Mouse (Mus musculus) hindbrain, embryonic 12.5 days (tissue): Measurements from ENCODE around the gene 9030025P20Rik. TPM values are rescaled to one million over a fixed set of nuclear protein-coding genes. Genes with fewer than 3 reads are reported as not detected.
"Not testable (repeated sequence)": the region's sequence is repeated elsewhere in the genome, so short reads cannot be mapped to it uniquely, and the experiment has no call there.

ENCODE experiments used
- ATAC-seq: fragments of 200-750 bp; cut with Nextera tagmentation; 2 replicates; pipeline ENCODE4 v1.8.0; 2017; ENCODE audit warnings: moderate TSS enrichment; ENCODE audit not compliant: low FRiP score
- H3K27ac ChIP-seq: fragments of 300-500 bp; sonication (generic); 2 replicates; pipeline ENCODE4 v1.5.1; 2016; ENCODE audit warnings: mild to moderate bottlenecking
- H3K27me3 ChIP-seq: fragments of 300-500 bp; sonication (generic); 2 replicates; pipeline ENCODE4 v1.6.1; 2016; ENCODE audit warnings: mild to moderate bottlenecking
- H3K36me3 ChIP-seq: fragments of 300-500 bp; sonication (generic); 2 replicates; pipeline ENCODE4 v1.6.1; 2016; ENCODE audit warnings: mild to moderate bottlenecking
- H3K4me1 ChIP-seq: fragments of 300-500 bp; sonication (generic); 2 replicates; pipeline ENCODE4 v1.6.1; 2016
- H3K4me2 ChIP-seq: fragments of 300-500 bp; sonication (generic); replicated peaks from 2 replicates; pipeline ENCODE4 v1.6.1; 2016; ENCODE audit warnings: mild to moderate bottlenecking
- H3K4me3 ChIP-seq: fragments of 300-500 bp; sonication (generic); 2 replicates; pipeline ENCODE4 v1.5.1; 2016; ENCODE audit warnings: mild to moderate bottlenecking
- H3K9ac ChIP-seq: fragments of 300-500 bp; sonication (generic); 2 replicates; pipeline ENCODE4 v1.6.1; 2016; ENCODE audit warnings: mild to moderate bottlenecking, moderate library complexity
- H3K9me3 ChIP-seq: fragments of 300-500 bp; sonication (generic); replicated peaks from 2 replicates; pipeline ENCODE4 v1.6.1; 2016; ENCODE audit warnings: mild to moderate bottlenecking
- WGBS: fragments of 180-500 bp; shearing (Covaris S2); methylation state at CpG from one replicate; pipeline ENCODE4 v1.1.7; 2016; 5-methylcytosine and 5-hydroxymethylcytosine counted together
- polyA plus RNA-seq: library from polyadenylated mRNA; unstranded; fragments of >200 nt; fragmentation: Nextera tagmentation; extraction: Ambion mirVana; gene quantifications from 2 replicates; pipeline ENCODE4 v1.2.1, GENCODE M21; 2016

Gene 9030025P20Rik
- 10.3 and 12.2 TPM in 2 replicates for polyA plus RNA-seq

DNA sequence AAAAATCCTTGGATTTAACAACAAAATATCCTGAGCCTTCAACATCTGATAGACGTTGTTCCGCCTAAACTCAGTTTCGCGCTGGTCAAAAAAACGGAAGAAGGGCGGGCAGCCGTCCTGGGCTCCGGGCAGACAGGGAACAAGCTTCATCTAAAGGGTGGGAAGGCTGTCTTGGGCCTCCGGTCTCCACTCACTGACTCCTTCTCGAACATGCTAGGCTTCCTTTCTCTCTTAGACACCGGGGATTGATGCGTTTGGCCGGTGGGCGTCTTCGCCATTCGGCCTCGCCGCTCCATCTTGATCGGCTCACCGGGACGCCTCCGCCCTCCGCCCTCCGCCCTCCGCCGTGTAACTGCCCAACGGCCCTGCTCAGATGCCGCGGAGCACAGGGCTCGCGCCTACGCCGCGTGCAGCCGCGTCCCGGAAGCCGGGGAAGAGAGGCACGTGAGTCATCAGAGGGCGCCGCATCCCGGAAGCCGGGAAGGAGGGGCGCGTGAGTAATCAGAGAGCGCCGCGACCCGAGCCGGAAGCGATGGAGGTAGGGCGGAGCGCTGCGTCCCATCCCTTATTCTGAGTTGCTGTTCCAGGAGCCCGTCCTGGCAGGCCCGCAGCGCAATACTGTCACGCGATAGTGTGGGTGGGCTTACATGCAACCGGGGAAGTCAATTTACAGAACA is at the start of gene 9030025P20Rik, which contains the start of gene Gm3417:
9030025P20Rik (plus strand) TSS at position 107 of the 677 bp plus-strand sequence.
Gm3417 (minus strand) TSS at position 429 of the 677 bp plus-strand sequence.
- H3K36me3 ChIP-seq, H3K9me3 ChIP-seq, H3K27me3 ChIP-seq, H3K4me1 ChIP-seq, H3K9ac ChIP-seq, H3K27ac ChIP-seq, H3K4me3 ChIP-seq: not testable (repeated sequence)
- peak within 1 kb of the TSS; percentile 33; the same call in 1 of the 2 replicates for H3K4me2 ChIP-seq
- ATAC-seq = peak; percentile 98
- WGBS = no CpG with 5 or more reads among the region's 60 CpGs

DNA sequence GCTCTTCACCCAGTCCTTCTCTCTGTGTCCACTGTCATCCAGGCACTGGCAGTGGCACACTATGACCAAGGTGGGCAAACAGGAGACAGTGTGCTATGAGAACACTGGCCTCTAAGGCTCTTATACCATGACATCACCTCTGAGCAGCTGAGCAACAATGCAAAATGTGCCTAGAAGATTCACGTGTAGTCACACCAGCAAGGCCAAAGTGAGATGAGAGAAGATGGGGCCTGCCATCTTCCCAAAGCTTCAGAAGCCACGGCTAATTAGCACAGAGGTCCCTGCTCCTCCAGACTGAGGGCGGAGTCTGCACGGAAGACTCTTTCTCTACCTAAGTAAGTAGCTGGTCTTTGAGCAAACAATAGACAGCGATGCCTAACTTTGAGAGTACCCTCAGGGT is 49.6 kb upstream of the 9030025P20Rik start:
- Histone ChIP-seq H3K27ac (no peak overlapping the region), H3K27me3 (no peaks in the 10 kb centered on the region), H3K4me1 (no peaks in the 10 kb centered on the region), H3K4me2 (no peak overlapping the region), H3K9me3 (no peaks in the 10 kb centered on the region), H3K9ac (no peak overlapping the region), H3K4me3 (no peak overlapping the region), H3K36me3 (no peaks in the 10 kb centered on the region)
- 76% methylated on average over 5 of the region's 5 CpGs for WGBS
- ATAC-seq = no peak

DNA sequence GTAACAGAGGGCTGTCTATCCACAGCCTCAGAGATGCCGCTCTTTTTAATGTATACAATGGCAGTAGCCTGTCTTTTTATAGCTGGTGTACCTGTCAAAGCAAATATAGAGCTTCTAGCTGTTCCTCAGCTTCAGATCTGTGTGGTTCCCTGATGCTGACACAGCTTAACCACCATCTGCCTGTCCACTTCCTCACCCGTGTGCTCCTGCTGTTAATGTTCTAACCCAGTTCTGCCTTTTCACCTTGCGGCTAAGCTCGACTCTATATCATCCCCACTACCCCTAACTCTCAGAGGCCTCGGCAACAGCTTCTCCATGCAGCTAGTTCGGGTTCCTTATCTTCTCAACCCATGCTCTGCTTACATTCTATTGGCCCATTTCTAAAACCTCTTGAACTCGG is 47.6 kb upstream of the 9030025P20Rik start:
- no peak for ATAC-seq
- Histone ChIP-seq H3K4me2 (no peak overlapping the region), H3K9me3 (no peaks in the 10 kb centered on the region), H3K27me3 (no peaks in the 10 kb centered on the region), H3K9ac (no peak overlapping the region), H3K36me3 (no peaks in the 10 kb centered on the region), H3K4me1 (no peaks in the 10 kb centered on the region), H3K27ac (no peak overlapping the region), H3K4me3 (no peak overlapping the region)
- WGBS = 92% methylated on average over 7 of the region's 7 CpGs

DNA sequence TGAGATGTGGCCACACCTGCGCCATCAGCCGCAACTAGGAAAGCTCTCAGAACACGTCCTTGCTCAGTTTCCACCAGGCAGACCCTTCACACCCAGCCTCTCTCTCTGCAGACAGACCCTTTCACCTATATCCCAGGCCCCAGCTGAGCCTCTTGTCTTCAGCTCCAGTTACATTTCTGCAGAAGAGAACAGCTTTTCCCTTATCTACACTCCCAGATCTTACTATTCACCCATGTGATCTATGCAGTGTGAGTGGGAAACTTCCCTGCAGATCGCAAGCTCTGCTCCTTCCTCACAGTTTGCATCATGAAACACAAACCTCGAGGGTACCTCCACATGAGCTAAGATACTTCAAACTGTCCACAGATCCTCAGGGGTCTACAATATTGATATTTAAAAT is 46.8 kb upstream of the 9030025P20Rik start:
- Histone ChIP-seq H3K4me1 (no peaks in the 10 kb centered on the region), H3K4me2 (no peak overlapping the region), H3K9me3 (no peaks in the 10 kb centered on the region), H3K36me3 (no peaks in the 10 kb centered on the region), H3K4me3 (no peak overlapping the region), H3K9ac (no peak overlapping the region), H3K27me3 (no peaks in the 10 kb centered on the region), H3K27ac (no peak overlapping the region)
- 87% methylated on average over 5 of the region's 5 CpGs for WGBS
- ATAC-seq = no peak

DNA sequence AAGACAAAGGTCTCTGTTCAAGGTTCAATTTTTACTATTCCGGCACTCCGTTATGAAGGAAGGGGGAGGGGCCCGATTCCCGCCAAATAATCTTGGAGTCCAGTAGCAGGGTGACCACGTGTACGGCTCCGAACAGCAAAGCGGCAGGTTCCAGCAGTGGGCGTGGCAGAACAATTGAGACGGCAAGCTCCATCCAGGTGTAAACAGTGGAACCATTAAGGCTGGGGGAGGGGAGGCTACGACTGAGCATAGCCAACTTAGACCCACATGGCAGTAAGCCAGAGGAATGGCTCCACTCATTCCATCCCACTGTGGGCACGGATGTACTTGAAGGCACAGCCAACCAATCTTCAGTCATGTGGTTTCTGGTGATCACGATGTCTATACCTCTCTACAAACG is 43.0 kb upstream of the 9030025P20Rik start:
- not testable (repeated sequence) for H3K4me3 ChIP-seq, H3K27me3 ChIP-seq, ATAC-seq, H3K36me3 ChIP-seq, H3K27ac ChIP-seq, H3K4me2 ChIP-seq, H3K4me1 ChIP-seq, H3K9ac ChIP-seq, H3K9me3 ChIP-seq
- WGBS = 86% methylated on average over 14 of the region's 14 CpGs

DNA sequence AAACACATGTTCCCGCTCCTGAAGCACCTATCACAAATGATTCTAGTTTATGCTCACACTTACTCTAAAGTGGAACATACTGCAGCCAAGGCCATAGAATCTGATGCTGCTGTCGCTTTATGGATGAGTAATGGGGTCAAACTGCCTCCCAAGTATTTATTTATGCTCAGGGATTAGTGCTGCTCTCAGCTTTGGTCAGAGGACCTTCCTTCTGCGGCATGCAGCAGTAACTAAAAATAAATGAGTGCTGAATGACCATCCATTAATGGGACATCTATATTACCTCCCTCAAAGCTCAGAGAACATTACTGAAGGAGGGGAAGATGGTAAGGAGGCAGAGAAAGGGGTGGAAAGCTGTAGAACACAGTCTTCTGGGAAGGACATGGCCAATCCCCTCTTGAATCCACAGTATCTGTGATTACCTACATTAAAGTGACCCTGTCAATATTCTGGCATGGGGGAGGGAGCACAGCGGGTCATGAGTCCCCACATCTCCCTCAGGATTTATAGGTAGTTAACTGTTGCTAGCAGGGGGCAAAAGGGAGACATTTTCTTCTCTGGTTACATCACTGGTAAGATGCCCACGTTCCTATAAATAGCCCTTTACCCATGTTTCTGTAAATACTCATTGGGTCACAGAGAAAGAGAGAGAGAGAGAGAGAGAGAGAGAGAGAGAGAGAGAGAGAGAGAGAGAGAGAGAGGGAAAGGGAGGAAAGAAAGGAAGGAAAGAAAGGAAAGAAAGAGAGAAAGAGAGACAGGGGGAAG is 42.2 kb upstream of the 9030025P20Rik start:
- no peaks in the 10 kb centered on the region for H3K36me3 ChIP-seq
- H3K9me3 ChIP-seq = no peaks in the 10 kb centered on the region
- H3K27me3 ChIP-seq = no peaks in the 10 kb centered on the region
- H3K4me1 ChIP-seq = no peaks in the 10 kb centered on the region
- H3K4me3 ChIP-seq = no peak overlapping the region
- H3K27ac ChIP-seq = no peak overlapping the region
- WGBS = 73% methylated on average over 5 of the region's 5 CpGs
- H3K4me2 ChIP-seq = no peak overlapping the region
- no peak overlapping the region for H3K9ac ChIP-seq
- ATAC-seq = no peak

DNA sequence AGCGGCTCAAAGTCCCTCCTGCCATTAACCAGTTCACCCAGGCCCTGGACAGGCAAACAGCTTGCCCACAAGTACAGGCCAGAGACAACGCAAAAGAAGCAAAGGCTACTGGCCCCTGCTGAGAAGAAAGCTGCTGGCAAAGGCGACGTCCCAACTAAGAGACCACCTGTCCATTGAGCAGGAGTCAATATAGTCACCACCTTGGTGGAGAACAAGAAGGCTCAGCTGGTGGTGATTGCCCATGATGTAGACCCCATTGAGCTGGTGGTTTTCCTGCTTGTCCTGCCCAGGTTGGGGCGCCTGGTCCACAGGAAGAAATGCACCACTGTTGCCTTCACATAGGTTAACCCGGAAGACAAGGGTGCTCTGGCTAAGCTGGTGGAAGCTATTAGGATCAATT is 36.1 kb upstream of the 9030025P20Rik start:
- peak overlapping the region; percentile 82; the same call in 1 of the 2 replicates for H3K9ac ChIP-seq
- WGBS = 64% methylated on average over 6 of the region's 6 CpGs
- H3K9me3 ChIP-seq, H3K27ac ChIP-seq, H3K27me3 ChIP-seq, ATAC-seq: not testable (repeated sequence)
- peak overlapping the region; percentile 78 for H3K4me3 ChIP-seq
- H3K4me2 ChIP-seq = peak overlapping the region; percentile 84
- peaks cover 17% of the 10 kb centered on the region for H3K4me1 ChIP-seq
- peaks cover 10% of the 10 kb centered on the region for H3K36me3 ChIP-seq

DNA sequence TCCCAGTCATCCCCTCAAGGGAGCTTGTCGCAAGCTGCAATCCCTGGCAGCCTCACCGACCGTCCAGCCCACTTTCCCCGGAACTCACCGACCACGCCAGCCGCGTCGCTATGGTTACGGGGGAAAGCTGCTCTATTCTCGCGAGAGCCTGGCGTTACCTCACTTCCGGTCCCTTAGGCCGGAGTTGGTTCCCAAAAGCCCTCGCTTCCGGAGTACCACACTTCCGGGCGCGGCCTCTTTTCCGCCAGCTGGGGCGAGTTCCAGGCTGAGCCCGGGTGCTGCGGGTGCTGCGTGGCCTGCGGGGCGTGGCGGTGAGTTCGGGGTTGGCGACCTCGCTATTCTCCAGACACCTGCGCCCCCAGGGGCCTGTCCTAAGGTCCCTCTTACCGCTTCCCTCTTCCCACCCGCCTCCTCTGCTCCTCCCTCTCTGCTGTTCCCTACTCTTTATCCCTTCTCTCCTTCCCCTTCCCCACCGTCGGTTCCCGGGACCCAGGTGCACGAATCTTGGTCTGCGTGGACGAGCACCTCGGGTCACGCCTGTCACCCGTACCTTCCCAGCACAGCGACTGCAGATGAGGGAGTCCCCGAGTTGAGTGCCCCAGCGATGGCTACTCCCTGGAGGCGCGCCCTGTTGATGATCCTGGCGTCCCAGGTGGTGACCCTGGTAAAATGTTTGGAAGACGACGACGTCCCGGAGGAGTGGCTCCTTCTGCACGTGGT is 35.1 kb upstream of the 9030025P20Rik start, which contains the start of the genes Wdr27 and 1600012H06Rik:
Wdr27 (minus strand) TSS at position 150 of the 720 bp plus-strand sequence.
1600012H06Rik (plus strand) TSS at position 176 of the 720 bp plus-strand sequence.
- Histone ChIP-seq H3K36me3 (peaks cover 10% of the 10 kb centered on the region), H3K27ac (peak within 1 kb of the TSS; percentile 70), H3K9me3 (no peaks in the 10 kb centered on the region), H3K9ac (peak within 1 kb of the TSS; percentile 84), H3K27me3 (no peaks in the 10 kb centered on the region), H3K4me1 (peaks cover 17% of the 10 kb centered on the region), H3K4me3 (peak within 1 kb of the TSS; percentile 78), H3K4me2 (peak within 1 kb of the TSS; percentile 84)
- WGBS = under 1% methylated on average over 53 of the region's 54 CpGs
- ATAC-seq = peak; percentile 99

DNA sequence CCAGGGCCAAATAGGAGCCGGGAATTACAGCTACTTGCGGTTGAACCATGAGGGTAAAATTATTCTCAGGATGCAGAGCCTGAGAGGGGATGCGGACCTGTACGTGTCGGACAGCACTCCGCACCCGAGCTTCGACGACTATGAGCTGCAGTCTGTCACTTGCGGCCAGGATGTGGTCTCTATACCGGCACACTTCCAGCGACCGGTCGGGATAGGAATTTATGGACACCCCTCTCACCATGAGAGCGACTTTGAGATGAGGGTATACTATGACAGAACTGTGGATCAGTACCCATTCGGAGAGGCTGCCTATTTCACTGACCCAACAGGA is 34.6 kb upstream of the 9030025P20Rik start:
- 19% methylated on average over 16 of the region's 16 CpGs for WGBS
- H3K27ac ChIP-seq = no peak overlapping the region
- peak overlapping the region; percentile 84 for H3K4me2 ChIP-seq
- H3K4me1 ChIP-seq = peaks cover 17% of the 10 kb centered on the region
- H3K36me3 ChIP-seq = peaks cover 15% of the 10 kb centered on the region
- H3K9me3 ChIP-seq = no peaks in the 10 kb centered on the region
- H3K9ac ChIP-seq = peak overlapping the region; percentile 84
- H3K27me3 ChIP-seq = no peaks in the 10 kb centered on the region
- no peak; the same call in 1 of the 2 replicates for ATAC-seq
- peak overlapping the region; percentile 78 for H3K4me3 ChIP-seq

DNA sequence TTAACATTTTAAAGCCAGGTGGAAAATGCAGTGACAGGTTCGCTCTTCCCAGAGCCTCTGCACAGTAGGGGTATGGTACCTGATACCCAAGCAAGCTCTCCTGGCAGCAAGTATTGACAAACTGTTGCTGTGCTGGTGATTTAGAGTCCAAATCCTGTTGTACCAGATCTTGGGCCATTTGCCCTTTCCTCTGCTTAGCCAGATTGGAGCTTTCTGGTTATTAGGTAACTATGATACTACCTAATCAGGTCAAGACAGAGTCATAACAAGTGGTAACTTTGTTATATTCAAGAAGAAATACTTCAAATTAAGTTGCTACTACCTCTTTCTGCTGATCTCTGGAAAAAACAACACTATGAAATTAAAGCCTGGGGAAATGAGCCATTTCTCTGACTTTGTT is 33.7 kb upstream of the 9030025P20Rik start:
- Histone ChIP-seq H3K36me3 (peaks cover 21% of the 10 kb centered on the region), H3K4me1 (peaks cover 17% of the 10 kb centered on the region), H3K9ac (no peak overlapping the region), H3K27ac (no peak overlapping the region), H3K4me2 (peak overlapping the region; percentile 84; the same call in 1 of the 2 replicates), H3K9me3 (no peaks in the 10 kb centered on the region), H3K4me3 (no peak overlapping the region), H3K27me3 (no peaks in the 10 kb centered on the region)
- 88% methylated on average over 1 of the region's 1 CpGs for WGBS
- ATAC-seq = no peak

DNA sequence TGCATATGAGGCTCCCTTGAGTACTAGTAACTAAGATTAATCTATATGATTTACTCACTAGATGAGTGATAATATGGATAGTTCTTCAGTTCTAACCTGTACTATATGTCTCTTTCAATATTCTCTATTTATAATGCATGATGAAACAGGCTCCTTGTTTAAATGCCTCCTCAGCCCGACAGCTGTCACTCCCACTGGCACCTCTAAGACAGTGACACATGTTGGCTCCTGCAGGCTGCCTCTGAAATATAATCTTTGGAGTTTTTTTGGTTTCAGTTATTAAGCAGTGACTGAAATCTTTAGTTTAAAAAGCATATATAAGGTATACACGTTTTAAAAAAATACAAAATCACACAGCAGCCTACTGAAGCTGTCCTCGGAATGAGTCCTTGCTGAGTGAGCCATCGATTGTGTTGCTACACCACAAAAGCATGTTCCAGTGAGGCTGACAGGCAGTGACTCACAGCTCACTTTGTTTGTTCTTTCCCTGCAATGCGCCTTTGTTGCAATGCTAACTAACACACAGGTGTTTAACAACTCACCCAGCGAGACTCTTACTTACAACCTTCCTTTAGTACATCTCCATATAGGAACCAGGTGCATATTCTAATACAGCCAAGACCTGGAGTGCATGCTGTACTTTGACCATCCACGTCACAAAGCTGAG is 29.0 kb upstream of the 9030025P20Rik start:
- ATAC-seq = no peak
- Histone ChIP-seq H3K4me2 (no peak overlapping the region), H3K36me3 (peaks cover 51% of the 10 kb centered on the region), H3K4me1 (peaks cover 4% of the 10 kb centered on the region; the same call in 1 of the 2 replicates), H3K4me3 (no peak overlapping the region), H3K27me3 (no peaks in the 10 kb centered on the region), H3K9ac (no peak overlapping the region), H3K9me3 (no peaks in the 10 kb centered on the region), H3K27ac (no peak overlapping the region)
- 88% methylated on average over 7 of the region's 7 CpGs for WGBS

DNA sequence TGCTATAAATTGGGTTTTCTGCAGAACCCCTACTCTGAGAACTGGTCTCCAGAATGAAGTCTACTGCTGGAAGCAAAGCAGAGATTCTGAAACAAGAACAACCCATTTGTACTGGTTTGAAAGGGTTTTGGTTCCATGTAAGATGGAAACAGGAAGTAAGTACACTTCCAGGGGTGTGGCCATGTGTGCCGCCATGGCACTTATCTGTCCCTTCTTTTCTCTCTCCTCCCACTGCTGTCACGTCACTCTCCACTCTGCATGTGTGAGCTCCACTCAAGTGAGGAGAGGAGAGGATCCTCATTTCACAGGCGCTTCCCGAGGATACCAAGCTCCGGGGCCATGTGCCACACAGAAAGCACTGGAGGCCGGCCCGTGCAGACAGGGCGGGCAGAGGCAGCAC is 24.8 kb upstream of the 9030025P20Rik start:
- H3K4me3 ChIP-seq = no peak overlapping the region
- no peaks in the 10 kb centered on the region for H3K9me3 ChIP-seq
- no peak overlapping the region for H3K27ac ChIP-seq
- no peak overlapping the region for H3K4me2 ChIP-seq
- peaks cover 41% of the 10 kb centered on the region for H3K36me3 ChIP-seq
- ATAC-seq = no peak
- H3K9ac ChIP-seq = no peak overlapping the region
- H3K4me1 ChIP-seq = no peaks in the 10 kb centered on the region
- 91% methylated on average over 8 of the region's 8 CpGs for WGBS
- H3K27me3 ChIP-seq = no peaks in the 10 kb centered on the region
